Mouse (Mus musculus): ENCODE results near the gene Tcta. TPM values are rescaled to one million over a fixed set of nuclear protein-coding genes. Genes with fewer than 3 reads are reported as not detected.
"Not testable (repeated sequence)": the region's sequence is repeated elsewhere in the genome, so short reads cannot be mapped to it uniquely, and the experiment has no call there.

Tcta gene
- polyA plus RNA-seq, 1 experiment from 2014 or later: 28.5 TPM

DNA sequence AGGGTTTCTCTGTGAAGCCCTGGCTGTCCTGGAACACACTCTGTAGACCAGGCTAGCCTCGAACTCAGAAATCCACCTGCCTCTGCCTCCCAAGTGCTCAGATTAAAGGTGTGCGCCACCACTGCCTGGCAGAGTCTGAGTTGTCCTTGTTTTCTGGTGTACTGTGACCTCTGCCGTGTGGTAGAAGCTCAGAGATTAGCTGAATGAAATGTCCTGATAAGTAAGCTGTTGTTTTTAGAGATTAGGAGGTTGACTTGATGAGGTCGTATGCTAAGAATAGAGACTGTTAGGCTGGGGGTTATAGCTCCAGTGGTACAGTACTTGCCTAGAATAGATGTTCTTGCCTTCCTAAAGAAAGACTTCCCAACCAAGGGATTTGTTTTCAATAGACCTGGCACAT lies 1.2 kb downstream of the Tcta start:
- no peaks in the 10 kb centered on the region for H3K27me3 ChIP-seq (ENCODE audit: control insufficient read depth, insufficient read depth, low read length)
- peak overlapping the region; percentile 93 for H3K9ac ChIP-seq (ENCODE audit: low read depth, low read length)
- peaks cover 19% of the 10 kb centered on the region for H3K4me1 ChIP-seq (ENCODE audit: control insufficient read depth, insufficient read depth, low read length)
- peak overlapping the region; percentile 94 for H3K4me2 ChIP-seq
- WGBS (ENCODE audit: insufficient replicate concordance): 33% methylated on average over 4 of the region's 4 CpGs
- H3K27ac ChIP-seq (ENCODE audit: low read depth, low read length): peak overlapping the region; percentile 100
- no peak for ATAC-seq (replicated peaks; ENCODE audit: insufficient number of reproducible peaks, low FRiP score, low TSS enrichment)
- H3K9me3 ChIP-seq (replicated peaks; ENCODE audit: control insufficient read depth, low read length): no peaks in the 10 kb centered on the region
- H3K36me3 ChIP-seq (ENCODE audit: control insufficient read depth, insufficient read depth, low read length): peaks cover 5% of the 10 kb centered on the region; the same call in 1 of the 2 replicates
- peak overlapping the region; percentile 83 for H3K4me3 ChIP-seq (ENCODE audit: low read depth, low read length)

DNA sequence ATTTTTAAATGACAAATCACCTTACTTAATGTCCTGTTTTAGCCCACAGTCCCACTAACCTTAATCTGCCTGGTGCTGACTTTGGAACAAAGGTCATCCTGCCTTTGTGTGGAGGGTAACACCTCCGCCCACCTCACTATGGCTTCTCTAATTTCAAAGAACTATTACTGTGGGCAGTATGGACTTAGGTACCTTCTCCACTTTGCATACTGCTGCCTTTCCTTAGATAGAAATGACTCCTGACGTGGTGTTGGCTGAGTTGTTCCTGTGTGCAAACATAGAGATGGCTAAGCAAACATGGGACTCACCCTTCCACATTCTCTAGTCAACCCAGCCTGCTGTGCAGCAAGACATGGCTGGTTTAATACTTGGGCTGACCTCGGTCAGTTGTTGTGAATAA lies 4.1 kb downstream of the Tcta start:
- no peak for ATAC-seq (replicated peaks; ENCODE audit: insufficient number of reproducible peaks, low FRiP score, low TSS enrichment)
- H3K36me3 ChIP-seq (ENCODE audit: control insufficient read depth, insufficient read depth, low read length): peaks cover 5% of the 10 kb centered on the region; the same call in 1 of the 2 replicates
- H3K4me3 ChIP-seq (ENCODE audit: low read depth, low read length): no peak overlapping the region
- no peak overlapping the region for H3K4me2 ChIP-seq
- H3K9me3 ChIP-seq (replicated peaks; ENCODE audit: control insufficient read depth, low read length): no peaks in the 10 kb centered on the region
- H3K9ac ChIP-seq (ENCODE audit: low read depth, low read length): no peak overlapping the region
- no peaks in the 10 kb centered on the region for H3K27me3 ChIP-seq (ENCODE audit: control insufficient read depth, insufficient read depth, low read length)
- 74% methylated on average over 3 of the region's 3 CpGs for WGBS (ENCODE audit: insufficient replicate concordance)
- no peak overlapping the region for H3K27ac ChIP-seq (ENCODE audit: low read depth, low read length)
- peaks cover 11% of the 10 kb centered on the region; the same call in 1 of the 2 replicates for H3K4me1 ChIP-seq (ENCODE audit: control insufficient read depth, insufficient read depth, low read length)

DNA sequence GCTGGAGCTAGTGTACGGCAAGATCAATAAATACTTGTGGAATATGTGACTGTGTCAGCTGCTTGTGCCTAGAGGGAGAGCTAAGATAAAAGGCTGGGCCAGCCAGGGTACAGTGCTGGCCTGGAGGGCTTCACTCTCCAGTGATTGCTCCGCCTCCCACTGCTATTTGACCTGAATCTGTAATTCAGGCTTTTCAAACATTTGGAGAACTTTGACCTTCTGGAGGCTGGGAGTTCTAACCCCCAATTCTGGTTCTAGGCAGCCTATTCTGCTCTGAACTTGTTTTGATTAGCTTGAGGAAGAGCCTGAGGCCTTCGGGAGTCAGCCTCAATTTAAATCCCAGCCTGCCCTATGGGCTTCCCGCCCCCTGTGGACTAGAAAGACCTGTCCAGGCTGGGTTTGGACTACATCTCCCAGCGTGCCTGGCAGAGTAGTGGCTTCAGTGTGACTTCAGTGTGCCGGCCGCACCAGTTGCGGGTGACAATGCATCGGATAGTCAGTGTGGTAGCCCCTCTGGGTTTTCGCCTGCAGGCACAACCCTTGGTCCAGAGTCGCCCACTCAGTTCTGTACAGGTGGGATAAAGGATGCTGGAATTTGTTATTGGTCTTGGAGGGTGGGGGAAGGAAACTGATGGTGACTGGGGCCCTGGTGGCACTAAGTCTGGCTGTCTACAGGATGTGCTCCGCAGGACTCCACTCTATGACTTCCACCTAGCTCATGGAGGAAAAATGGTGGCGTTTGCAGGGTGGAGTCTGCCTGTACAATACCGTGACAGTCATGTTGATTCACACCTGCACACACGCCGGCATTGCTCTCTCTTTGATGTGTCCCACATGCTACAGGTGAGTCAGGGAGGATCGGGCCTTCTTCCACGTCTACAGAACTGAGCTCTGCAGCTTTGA lies 9.3 kb downstream of the Tcta start, which contains the start of gene Amt:
Gene Amt, plus strand, starts transcription at position 401 of the 903 bp plus-strand sequence.
- Histone ChIP-seq H3K9ac (ENCODE audit: low read depth, low read length) (peak within 1 kb of the TSS; percentile 58), H3K27ac (ENCODE audit: low read depth, low read length) (peak within 1 kb of the TSS; percentile 37; the same call in 1 of the 2 replicates), H3K4me3 (ENCODE audit: low read depth, low read length) (peak within 1 kb of the TSS; percentile 29), H3K4me2 (peak within 1 kb of the TSS; percentile 60), H3K4me1 (ENCODE audit: control insufficient read depth, insufficient read depth, low read length) (peaks cover 11% of the 10 kb centered on the region; the same call in 1 of the 2 replicates), H3K9me3 (replicated peaks; ENCODE audit: control insufficient read depth, low read length) (no peaks in the 10 kb centered on the region), H3K27me3 (ENCODE audit: control insufficient read depth, insufficient read depth, low read length) (no peaks in the 10 kb centered on the region), H3K36me3 (ENCODE audit: control insufficient read depth, insufficient read depth, low read length) (no peaks in the 10 kb centered on the region)
- WGBS (ENCODE audit: insufficient replicate concordance): 26% methylated on average over 18 of the region's 18 CpGs
- no peak for ATAC-seq (replicated peaks; ENCODE audit: insufficient number of reproducible peaks, low FRiP score, low TSS enrichment)

DNA sequence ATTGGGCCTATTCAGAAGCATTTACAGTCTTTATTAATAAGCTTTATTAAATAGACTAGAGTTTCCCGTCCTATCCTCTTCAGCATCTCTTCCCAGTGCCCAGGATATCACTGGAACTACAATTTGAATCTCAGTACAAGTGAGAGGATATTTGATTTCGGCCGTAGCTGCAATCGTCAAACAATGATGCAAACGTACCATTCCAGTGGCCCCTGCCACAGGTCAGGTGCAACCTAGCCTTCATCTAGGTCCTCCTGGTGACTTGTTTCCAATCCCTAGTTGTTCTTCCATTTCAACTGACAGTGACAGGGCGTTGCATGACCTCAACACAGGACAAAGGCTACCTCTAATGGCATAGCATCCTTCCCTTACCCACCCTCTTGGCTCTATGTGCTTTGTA lies 15.2 kb downstream of the Tcta start:
- ATAC-seq (replicated peaks; ENCODE audit: insufficient number of reproducible peaks, low FRiP score, low TSS enrichment): no peak
- H3K27me3 ChIP-seq (ENCODE audit: control insufficient read depth, insufficient read depth, low read length): no peaks in the 10 kb centered on the region
- 44% methylated on average over 6 of the region's 6 CpGs for WGBS (ENCODE audit: insufficient replicate concordance)
- no peaks in the 10 kb centered on the region for H3K36me3 ChIP-seq (ENCODE audit: control insufficient read depth, insufficient read depth, low read length)
- peak overlapping the region; percentile 68 for H3K9ac ChIP-seq (ENCODE audit: low read depth, low read length)
- no peaks in the 10 kb centered on the region for H3K9me3 ChIP-seq (replicated peaks; ENCODE audit: control insufficient read depth, low read length)
- no peaks in the 10 kb centered on the region for H3K4me1 ChIP-seq (ENCODE audit: control insufficient read depth, insufficient read depth, low read length)
- peak overlapping the region; percentile 70 for H3K4me2 ChIP-seq
- H3K27ac ChIP-seq (ENCODE audit: low read depth, low read length): no peak overlapping the region
- H3K4me3 ChIP-seq (ENCODE audit: low read depth, low read length): peak overlapping the region; percentile 62

DNA sequence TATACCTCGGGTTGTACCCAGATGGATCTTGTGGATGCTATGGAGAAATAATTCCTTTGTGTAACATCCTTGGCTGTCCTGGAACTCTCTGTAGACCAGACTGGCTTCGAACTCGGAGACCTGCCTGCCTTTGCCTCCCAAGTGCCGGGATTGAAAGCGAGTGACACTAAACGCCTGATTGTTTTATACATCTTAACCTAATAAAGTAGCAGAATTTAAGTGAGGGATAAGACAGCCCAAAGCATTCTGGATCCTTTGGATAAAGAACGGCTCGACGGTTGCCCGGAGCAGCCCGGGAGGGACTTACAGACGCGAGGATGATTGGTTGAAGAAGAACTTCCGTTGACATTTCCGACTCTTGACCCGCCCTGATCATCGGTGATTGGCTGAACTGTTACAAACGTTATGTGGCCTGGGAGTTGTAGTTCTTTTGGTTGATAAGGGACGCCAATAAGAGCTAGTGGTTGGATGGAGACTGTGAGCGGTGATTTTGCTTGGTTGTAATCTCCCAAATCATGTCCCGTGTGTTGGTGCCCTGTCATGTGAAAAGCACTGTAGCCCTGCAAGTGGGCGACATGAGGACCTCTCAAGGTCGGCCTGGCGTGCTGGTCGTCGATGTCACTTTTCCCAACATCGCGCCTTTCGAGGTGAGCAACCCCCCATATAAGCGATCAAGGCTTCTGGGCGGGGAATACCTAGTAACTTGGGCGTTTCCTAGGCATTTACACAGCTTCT lies 15.8 kb downstream of the Tcta start, which contains the start of gene Nicn1:
Gene Nicn1, plus strand, starts transcription at position 414 of the 735 bp plus-strand sequence.
- H3K27me3 ChIP-seq (ENCODE audit: control insufficient read depth, insufficient read depth, low read length): no peaks in the 10 kb centered on the region
- H3K9me3 ChIP-seq (replicated peaks; ENCODE audit: control insufficient read depth, low read length): no peaks in the 10 kb centered on the region
- H3K36me3 ChIP-seq (ENCODE audit: control insufficient read depth, insufficient read depth, low read length): no peaks in the 10 kb centered on the region
- peak within 1 kb of the TSS; percentile 70 for H3K4me2 ChIP-seq
- H3K4me3 ChIP-seq (ENCODE audit: low read depth, low read length): peak within 1 kb of the TSS; percentile 62
- ATAC-seq (replicated peaks; ENCODE audit: insufficient number of reproducible peaks, low FRiP score, low TSS enrichment): peak; percentile 90
- H3K27ac ChIP-seq (ENCODE audit: low read depth, low read length): peak within 1 kb of the TSS; percentile 73
- H3K4me1 ChIP-seq (ENCODE audit: control insufficient read depth, insufficient read depth, low read length): no peaks in the 10 kb centered on the region
- H3K9ac ChIP-seq (ENCODE audit: low read depth, low read length): peak within 1 kb of the TSS; percentile 73
- WGBS (ENCODE audit: insufficient replicate concordance): under 1% methylated on average over 32 of the region's 32 CpGs

DNA sequence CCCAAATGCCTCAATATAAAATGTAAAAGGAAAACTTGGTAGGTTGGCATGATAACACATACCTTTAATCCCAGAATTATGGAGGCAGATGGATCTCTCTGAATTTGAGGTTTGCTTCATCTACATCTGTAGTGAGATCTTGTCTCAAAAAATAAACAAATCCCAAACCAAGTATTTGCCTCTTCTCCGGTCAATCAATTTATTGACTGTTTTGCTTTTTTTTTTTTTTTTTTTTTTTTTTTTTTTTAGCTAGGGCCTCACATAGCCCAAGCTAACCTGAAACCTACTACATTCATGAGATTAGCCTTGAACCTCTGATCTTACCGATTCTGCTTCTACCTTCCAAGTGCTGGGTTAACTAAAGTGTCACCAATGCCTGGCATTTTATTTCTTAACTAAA lies 16.6 kb downstream of the Tcta start:
- 57% methylated on average over 2 of the region's 2 CpGs for WGBS (ENCODE audit: insufficient replicate concordance)
- H3K27ac ChIP-seq (ENCODE audit: low read depth, low read length): no peak overlapping the region
- no peaks in the 10 kb centered on the region for H3K36me3 ChIP-seq (ENCODE audit: control insufficient read depth, insufficient read depth, low read length)
- H3K4me3 ChIP-seq (ENCODE audit: low read depth, low read length): no peak overlapping the region
- H3K9ac ChIP-seq (ENCODE audit: low read depth, low read length): no peak overlapping the region
- peak overlapping the region; percentile 70 for H3K4me2 ChIP-seq
- no peak for ATAC-seq (replicated peaks; ENCODE audit: insufficient number of reproducible peaks, low FRiP score, low TSS enrichment)
- H3K4me1 ChIP-seq (ENCODE audit: control insufficient read depth, insufficient read depth, low read length): no peaks in the 10 kb centered on the region
- H3K27me3 ChIP-seq (ENCODE audit: control insufficient read depth, insufficient read depth, low read length): no peaks in the 10 kb centered on the region
- no peaks in the 10 kb centered on the region for H3K9me3 ChIP-seq (replicated peaks; ENCODE audit: control insufficient read depth, low read length)

DNA sequence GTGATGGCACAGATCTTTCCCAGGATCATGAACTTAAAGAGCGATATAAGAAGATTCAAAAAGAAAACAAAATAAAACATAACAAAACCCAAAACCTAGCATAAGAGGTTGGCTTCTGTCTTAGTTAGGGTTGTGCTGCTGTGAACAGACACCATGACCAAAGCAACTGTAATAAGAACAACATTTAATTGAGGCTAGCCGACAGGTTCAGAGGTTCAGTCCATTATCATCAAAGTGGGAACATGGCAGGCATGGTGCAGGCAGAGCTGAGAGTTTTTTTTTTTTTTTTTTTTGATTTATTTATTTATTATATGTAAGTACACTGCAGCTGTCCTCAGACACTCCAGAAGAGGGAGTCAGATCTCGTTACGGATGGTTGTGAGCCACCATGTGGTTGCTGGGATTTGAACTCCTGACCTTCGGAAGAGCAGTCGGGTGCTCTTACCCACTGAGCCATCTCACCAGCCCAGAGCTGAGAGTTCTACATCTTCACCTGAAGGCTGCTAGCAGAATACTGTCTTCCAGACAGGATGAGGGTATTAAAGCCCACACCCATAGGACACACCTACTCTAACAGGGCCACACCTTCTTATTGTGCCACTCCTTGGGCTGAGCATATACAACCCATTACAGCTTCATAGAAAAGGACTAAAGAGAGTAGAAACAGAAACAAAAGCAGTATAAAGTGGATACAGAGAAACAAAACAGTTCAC lies 18.3 kb downstream of the Tcta start:
- H3K4me2 ChIP-seq; ATAC-seq (replicated peaks; ENCODE audit: insufficient number of reproducible peaks, low FRiP score, low TSS enrichment); H3K4me1 ChIP-seq (ENCODE audit: control insufficient read depth, insufficient read depth, low read length); H3K27ac ChIP-seq (ENCODE audit: low read depth, low read length); H3K27me3 ChIP-seq (ENCODE audit: control insufficient read depth, insufficient read depth, low read length); H3K4me3 ChIP-seq (ENCODE audit: low read depth, low read length); H3K9me3 ChIP-seq (replicated peaks; ENCODE audit: control insufficient read depth, low read length); H3K36me3 ChIP-seq (ENCODE audit: control insufficient read depth, insufficient read depth, low read length); H3K9ac ChIP-seq (ENCODE audit: low read depth, low read length): not testable (repeated sequence)
- 77% methylated on average over 6 of the region's 6 CpGs for WGBS (ENCODE audit: insufficient replicate concordance)

DNA sequence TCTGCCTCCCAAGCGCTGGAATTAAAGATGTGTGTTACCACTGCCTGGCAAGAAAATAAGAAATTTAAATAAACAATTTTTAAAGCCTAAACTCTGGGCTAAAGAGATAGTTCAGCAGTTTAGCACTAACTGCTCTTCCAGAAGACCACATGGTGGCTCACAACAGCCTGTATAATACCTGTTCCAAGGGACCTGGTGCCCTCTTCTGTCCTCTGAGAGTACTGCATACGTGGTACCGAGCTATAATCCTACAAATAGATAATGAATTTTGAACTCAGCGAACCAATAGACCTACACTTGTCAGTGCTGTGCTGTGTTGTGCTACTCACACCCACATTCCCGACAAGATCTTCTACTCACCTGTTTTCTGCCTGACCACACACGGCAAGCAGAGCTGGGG lies 21.6 kb downstream of the Tcta start:
- Histone ChIP-seq H3K4me2 (no peak overlapping the region), H3K4me3 (ENCODE audit: low read depth, low read length) (no peak overlapping the region), H3K9ac (ENCODE audit: low read depth, low read length) (no peak overlapping the region), H3K4me1 (ENCODE audit: control insufficient read depth, insufficient read depth, low read length) (0 out of 2 replicates have a peak, but pooled peaks cover 2% of the 10 kb centered on the region), H3K9me3 (replicated peaks; ENCODE audit: control insufficient read depth, low read length) (no peaks in the 10 kb centered on the region), H3K27me3 (ENCODE audit: control insufficient read depth, insufficient read depth, low read length) (no peaks in the 10 kb centered on the region), H3K27ac (ENCODE audit: low read depth, low read length) (no peak overlapping the region), H3K36me3 (ENCODE audit: control insufficient read depth, insufficient read depth, low read length) (no peaks in the 10 kb centered on the region)
- WGBS (ENCODE audit: insufficient replicate concordance): 9% methylated on average over 6 of the region's 6 CpGs
- 0 out of 2 replicates have a peak, but pooled peaks have one; percentile 40 for ATAC-seq (replicated peaks; ENCODE audit: insufficient number of reproducible peaks, low FRiP score, low TSS enrichment)

All from heart, embryonic 11.5 days (tissue).